Mouse (Mus musculus) heart, embryonic 10.5 days (tissue): ENCODE measurements around the gene Atp7b. TPM values are rescaled to one million over a fixed set of nuclear protein-coding genes. Genes with fewer than 3 reads are reported as not detected.

Experiments used
- DNase-seq: peaks from one replicate; pipeline ENCODE4 v3.0.0-alpha.2; 2017; ENCODE audit warnings: low spot score
- H3K27ac ChIP-seq: fragments of 300-500 bp; sonication (generic); 2 replicates; pipeline ENCODE4 v1.5.1; 2016; ENCODE audit warnings: mild to moderate bottlenecking
- H3K27me3 ChIP-seq: fragments of 300-500 bp; sonication (generic); 2 replicates; pipeline ENCODE4 v1.6.1; 2016; ENCODE audit warnings: mild to moderate bottlenecking; ENCODE audit not compliant: poor library complexity, insufficient read depth, severe bottlenecking
- H3K36me3 ChIP-seq: fragments of 300-500 bp; sonication (generic); 2 replicates; pipeline ENCODE4 v1.6.1; 2016; ENCODE audit warnings: mild to moderate bottlenecking, moderate library complexity
- H3K4me1 ChIP-seq: fragments of 300-500 bp; sonication (generic); 2 replicates; pipeline ENCODE4 v1.6.1; 2016; ENCODE audit warnings: mild to moderate bottlenecking
- H3K4me3 ChIP-seq: fragments of 300-500 bp; sonication (generic); 2 replicates; pipeline ENCODE4 v1.5.1; 2016; ENCODE audit warnings: mild to moderate bottlenecking, moderate library complexity
- H3K9me3 ChIP-seq: fragments of 300-500 bp; sonication (generic); 2 replicates; pipeline ENCODE4 v1.6.1; 2016; ENCODE audit warnings: mild to moderate bottlenecking, moderate library complexity
- WGBS: fragments of 180-500 bp; shearing (Covaris S2); methylation state at CpG from one replicate; pipeline ENCODE4 v1.1.7; 2016; 5-methylcytosine and 5-hydroxymethylcytosine counted together
- polyA plus RNA-seq: library from polyadenylated mRNA; unstranded; fragments of >200 nt; fragmentation: Nextera tagmentation; extraction: Ambion mirVana; gene quantifications from 2 replicates; pipeline ENCODE4 v1.2.1, GENCODE M21; 2016

Gene Atp7b
- 3.4 and 3.8 TPM in 2 replicates for polyA plus RNA-seq

GRCm38 (mm10) chr8:22059821-22060445 is at the start of gene Atp7b:
Gene Atp7b, minus strand, starts transcription at chr8:22060305.
- H3K4me1 ChIP-seq: peaks cover 3% of the 10 kb centered on the region; the same call in 1 of the 2 replicates
- under 1% methylated on average over 46 of the region's 46 CpGs for WGBS
- no peak for DNase-seq
- peaks cover 6% of the 10 kb centered on the region; the same call in 1 of the 2 replicates for H3K27me3 ChIP-seq
- peaks cover 29% of the 10 kb centered on the region for H3K36me3 ChIP-seq
- peak within 1 kb of the TSS; percentile 87 for H3K27ac ChIP-seq
- H3K4me3 ChIP-seq: peak within 1 kb of the TSS; percentile 75
- H3K9me3 ChIP-seq: no peaks in the 10 kb centered on the region

GRCm38 (mm10) chr8:22107020-22107419 is 46.9 kb upstream of the Atp7b start:
- H3K36me3 ChIP-seq: no peaks in the 10 kb centered on the region
- H3K4me3 ChIP-seq: no peak overlapping the region
- no peaks in the 10 kb centered on the region for H3K27me3 ChIP-seq
- no peaks in the 10 kb centered on the region for H3K9me3 ChIP-seq
- H3K4me1 ChIP-seq: no peaks in the 10 kb centered on the region
- DNase-seq: no peak
- H3K27ac ChIP-seq: no peak overlapping the region
- WGBS: 62% methylated on average over 4 of the region's 4 CpGs

GRCm38 (mm10) chr8:22091568-22091967 is 31.5 kb upstream of the Atp7b start:
- Histone ChIP-seq H3K4me1 (no peaks in the 10 kb centered on the region), H3K27ac (no peak overlapping the region), H3K36me3 (no peaks in the 10 kb centered on the region), H3K4me3 (no peak overlapping the region), H3K27me3 (no peaks in the 10 kb centered on the region), H3K9me3 (no peaks in the 10 kb centered on the region)
- DNase-seq: no peak
- whole genome bisulfite sequencing: 50% methylated on average over 8 of the region's 8 CpGs

GRCm38 (mm10) chr8:22089226-22089625 is 29.1 kb upstream of the Atp7b start:
- 93% methylated on average over 4 of the region's 4 CpGs for WGBS
- Histone ChIP-seq H3K36me3 (no peaks in the 10 kb centered on the region), H3K27ac (no peak overlapping the region), H3K4me1 (no peaks in the 10 kb centered on the region), H3K4me3 (no peak overlapping the region), H3K27me3 (no peaks in the 10 kb centered on the region), H3K9me3 (no peaks in the 10 kb centered on the region)
- DNase-seq: no peak

GRCm38 (mm10) chr8:22079313-22080007 is 19.4 kb upstream of the Atp7b start:
- 85% methylated on average over 9 of the region's 9 CpGs for WGBS

GRCm38 (mm10) chr8:22061126-22061525 is 1.0 kb upstream of the Atp7b start:
- H3K9me3 ChIP-seq: no peaks in the 10 kb centered on the region
- peaks cover 40% of the 10 kb centered on the region for H3K36me3 ChIP-seq
- no peak overlapping the region; the same call in 1 of the 2 replicates for H3K27ac ChIP-seq
- DNase-seq: no peak
- 7% methylated on average over 3 of the region's 3 CpGs for WGBS
- peak overlapping the region; percentile 75 for H3K4me3 ChIP-seq
- peaks cover 6% of the 10 kb centered on the region; the same call in 1 of the 2 replicates for H3K27me3 ChIP-seq
- H3K4me1 ChIP-seq: peaks cover 3% of the 10 kb centered on the region; the same call in 1 of the 2 replicates

More at GRCm38 (mm10) chr8:22079313-22080007, 19.4 kb upstream of the Atp7b start:
- Histone ChIP-seq H3K27ac (no peak overlapping the region), H3K36me3 (no peaks in the 10 kb centered on the region), H3K4me1 (peaks cover 5% of the 10 kb centered on the region; the same call in 1 of the 2 replicates), H3K9me3 (no peaks in the 10 kb centered on the region), H3K27me3 (no peaks in the 10 kb centered on the region), H3K4me3 (no peak overlapping the region)
- DNase-seq: no peak

GRCm38 (mm10) chr8:22060446-22060889 is 363 bp upstream of the Atp7b start, which contains the start of gene Alg11:
Gene Alg11, plus strand, starts transcription at chr8:22060721.
- Histone ChIP-seq H3K4me1 (peaks cover 3% of the 10 kb centered on the region; the same call in 1 of the 2 replicates), H3K36me3 (peaks cover 34% of the 10 kb centered on the region), H3K27me3 (peaks cover 6% of the 10 kb centered on the region; the same call in 1 of the 2 replicates), H3K4me3 (peak within 1 kb of the TSS; percentile 75), H3K9me3 (no peaks in the 10 kb centered on the region), H3K27ac (peak within 1 kb of the TSS; percentile 87)
- peak; percentile 99 for DNase-seq
- under 1% methylated on average over 31 of the region's 36 CpGs for WGBS

- peak overlapping the region; percentile 75 for H3K4me3 ChIP-seq
- 45% methylated on average over 11 of the region's 11 CpGs for WGBS
- no peak for DNase-seq
- peaks cover 6% of the 10 kb centered on the region; the same call in 1 of the 2 replicates for H3K27me3 ChIP-seq
- H3K9me3 ChIP-seq: no peaks in the 10 kb centered on the region
- H3K27ac ChIP-seq: peak overlapping the region; percentile 87
- H3K36me3 ChIP-seq: peaks cover 23% of the 10 kb centered on the region
- peaks cover 9% of the 10 kb centered on the region; the same call in 1 of the 2 replicates for H3K4me1 ChIP-seq
These were observed 859 bp downstream of the Atp7b start for GRCm38 (mm10) chr8:22059153-22059738.

GRCm38 (mm10) chr8:22058368-22058767 is 1.7 kb downstream of the Atp7b start:
- no peak for DNase-seq
- Histone ChIP-seq H3K27me3 (peaks cover 6% of the 10 kb centered on the region; the same call in 1 of the 2 replicates), H3K36me3 (peaks cover 14% of the 10 kb centered on the region), H3K27ac (no peak overlapping the region), H3K4me3 (no peak overlapping the region), H3K9me3 (no peaks in the 10 kb centered on the region), H3K4me1 (peaks cover 10% of the 10 kb centered on the region; the same call in 1 of the 2 replicates)
- 51% methylated on average over 9 of the region's 9 CpGs for WGBS

- 80% methylated on average over 3 of the region's 3 CpGs for WGBS
- no peaks in the 10 kb centered on the region for H3K9me3 ChIP-seq
- H3K27ac ChIP-seq: no peak overlapping the region
- H3K27me3 ChIP-seq: peaks cover 6% of the 10 kb centered on the region; the same call in 1 of the 2 replicates
- DNase-seq: no peak
- H3K4me3 ChIP-seq: no peak overlapping the region
- H3K4me1 ChIP-seq: peaks cover 10% of the 10 kb centered on the region; the same call in 1 of the 2 replicates
- H3K36me3 ChIP-seq: 0 out of 2 replicates have a peak, but pooled peaks cover under 1% of the 10 kb centered on the region
These were observed 3.3 kb downstream of the Atp7b start for GRCm38 (mm10) chr8:22056850-22057249.

- WGBS: 87% methylated on average over 2 of the region's 2 CpGs
- no peak for DNase-seq
- Histone ChIP-seq H3K4me3 (no peak overlapping the region), H3K36me3 (no peaks in the 10 kb centered on the region), H3K27ac (no peak overlapping the region), H3K4me1 (peaks cover 10% of the 10 kb centered on the region; the same call in 1 of the 2 replicates), H3K27me3 (peaks cover 6% of the 10 kb centered on the region; the same call in 1 of the 2 replicates), H3K9me3 (no peaks in the 10 kb centered on the region)
These were observed 4.6 kb downstream of the Atp7b start for GRCm38 (mm10) chr8:22055492-22055877.

GRCm38 (mm10) chr8:22054674-22055491 is 5.2 kb downstream of the Atp7b start:
- 69% methylated on average over 12 of the region's 12 CpGs for WGBS
- Histone ChIP-seq H3K4me3 (0 out of 2 replicates have a peak overlapping the region, but pooled peaks have one; percentile 6), H3K4me1 (peaks cover 10% of the 10 kb centered on the region; the same call in 1 of the 2 replicates), H3K9me3 (no peaks in the 10 kb centered on the region), H3K27me3 (peaks cover 6% of the 10 kb centered on the region; the same call in 1 of the 2 replicates), H3K27ac (no peak overlapping the region), H3K36me3 (no peaks in the 10 kb centered on the region)
- DNase-seq: no peak
